Mouse (Mus musculus) cerebellum, adult 9-10 months (tissue): ENCODE data around the gene Gstm3.
A peak's percentile ranks its signal among the peaks of the same experiment; 100 is the strongest.
"Not testable (repeated sequence)": the region's sequence is repeated elsewhere in the genome, so short reads cannot be mapped to it uniquely, and the experiment has no call there.

ENCODE experiments used
- DNase-seq: peaks from one replicate; pipeline ENCODE4 v3.0.0; 2022

Gene Gstm3

DNA sequence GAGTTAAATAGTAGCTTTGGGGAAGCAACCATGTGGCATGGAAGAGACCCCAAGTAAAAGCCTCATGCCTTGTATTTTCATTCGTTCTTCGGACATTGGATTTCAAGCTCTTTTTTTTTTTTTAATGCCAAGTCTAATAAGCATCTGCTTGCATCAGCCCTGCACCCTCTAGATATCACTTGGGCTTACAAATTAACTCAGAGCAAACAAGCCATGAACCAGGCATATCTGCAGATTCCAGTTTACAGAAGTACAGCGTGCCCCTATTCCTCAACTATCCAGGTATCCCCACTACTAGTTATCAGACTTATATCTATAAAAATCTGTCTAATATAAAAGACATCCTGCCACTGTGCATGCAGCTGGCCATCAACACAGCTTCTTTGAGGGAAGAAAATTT lies 3.0 kb upstream of the Gstm3 start:
- DNase-seq = no peak

DNA sequence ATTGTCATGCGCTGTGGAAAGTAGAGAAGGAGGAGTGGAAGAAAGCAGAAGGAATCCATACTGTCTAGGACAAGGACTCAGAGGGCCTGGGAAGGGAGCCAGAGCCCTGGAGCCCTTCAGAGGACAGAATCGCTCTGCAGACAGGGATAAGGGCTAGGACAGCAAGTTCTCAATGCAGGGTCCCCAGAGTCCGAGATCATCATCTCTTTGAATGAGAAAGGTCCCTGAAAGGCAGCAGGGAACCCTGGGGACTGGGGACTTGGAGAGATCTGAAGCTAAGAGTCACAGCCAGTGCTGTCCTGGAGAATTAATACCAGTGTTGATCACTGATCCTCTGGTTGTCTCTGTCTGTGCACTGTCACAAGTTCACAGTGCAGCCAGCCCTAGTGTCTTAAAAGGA lies 2.0 kb upstream of the Gstm3 start:
- DNase-seq = not testable (repeated sequence)

- DNase-seq = no peak
Observed at GRCm38 (mm10) chr3:107966631-107967030, 2.5 kb downstream of the Gstm3 start.

DNA sequence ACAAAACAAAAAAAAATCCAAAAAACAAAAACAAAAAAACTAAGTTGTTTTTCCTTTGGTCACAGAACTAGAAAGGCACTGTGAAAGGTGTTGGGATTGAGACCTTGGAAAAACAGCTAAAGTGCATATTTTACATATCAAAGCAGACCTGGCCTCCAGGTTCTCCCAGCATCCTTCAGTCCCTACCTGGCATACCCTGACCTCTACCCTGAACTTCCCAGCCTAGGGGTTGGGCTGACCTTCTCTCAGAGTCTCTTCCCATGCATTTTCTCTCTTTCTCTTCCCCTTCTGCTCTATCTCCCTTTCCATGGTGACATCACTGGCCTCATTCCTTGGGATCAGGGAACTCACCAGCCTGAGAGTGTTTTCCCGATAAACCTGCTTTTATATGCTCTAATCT lies 3.5 kb downstream of the Gstm3 start:
- DNase-seq = no peak

DNA sequence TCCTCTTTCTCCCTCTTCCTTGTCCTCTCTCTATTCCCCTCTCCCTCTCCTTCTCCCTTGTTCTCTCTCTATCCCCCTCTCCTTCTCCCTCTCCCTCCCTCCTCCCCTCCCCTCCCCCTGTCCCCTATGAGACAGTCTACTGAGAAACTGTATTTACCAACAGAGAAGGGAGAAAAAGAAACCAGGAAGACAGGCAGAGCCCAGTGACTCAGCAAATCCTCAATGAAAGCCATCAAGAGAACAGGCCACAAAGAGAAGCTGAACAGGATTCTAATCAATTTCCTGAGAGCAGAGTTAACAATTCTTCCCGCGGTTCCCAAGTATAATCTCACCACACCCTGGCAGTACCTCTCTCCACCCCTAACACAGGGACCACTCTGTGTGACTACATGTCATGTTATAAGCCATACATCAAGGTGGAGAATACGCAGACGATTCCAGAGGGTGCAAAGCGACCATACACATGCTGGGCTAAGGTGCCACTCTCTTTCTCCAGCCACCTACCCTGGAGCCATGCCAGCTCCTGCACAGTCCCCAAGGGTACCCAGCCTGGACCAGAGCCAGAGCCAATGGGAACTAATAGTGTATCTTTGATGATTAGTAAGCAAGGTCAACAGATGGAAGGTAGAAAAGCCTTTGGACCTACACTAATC lies 4.3 kb downstream of the Gstm3 start:
- DNase-seq = no peak

DNA sequence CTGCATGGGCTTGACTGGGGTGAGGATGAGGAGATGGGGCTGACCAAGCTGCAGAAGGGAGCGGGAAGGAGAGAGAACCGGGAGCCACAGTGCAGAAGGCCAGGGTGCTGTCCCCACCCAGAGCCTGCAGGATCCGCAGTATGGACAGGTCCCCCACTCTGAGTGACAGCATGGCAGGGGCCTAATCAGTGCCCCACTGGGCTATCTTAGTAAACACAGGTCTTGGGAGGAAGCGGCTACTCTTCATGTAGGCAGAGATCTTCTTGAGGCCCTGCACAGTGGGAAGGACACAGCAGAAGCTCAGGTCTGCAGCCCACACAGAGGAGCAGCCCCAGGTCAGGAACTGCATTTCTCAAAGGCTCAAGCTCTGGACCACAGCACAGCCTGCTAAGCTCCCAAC lies 5.1 kb downstream of the Gstm3 start:
- no peak for DNase-seq

GRCm38 (mm10) chr3:107955260-107955659 lies 13.8 kb downstream of the Gstm3 start:
- DNase-seq = not testable (repeated sequence)

- DNase-seq = no peak
Observed at GRCm38 (mm10) chr3:107953906-107954305, 15.2 kb downstream of the Gstm3 start.

DNA sequence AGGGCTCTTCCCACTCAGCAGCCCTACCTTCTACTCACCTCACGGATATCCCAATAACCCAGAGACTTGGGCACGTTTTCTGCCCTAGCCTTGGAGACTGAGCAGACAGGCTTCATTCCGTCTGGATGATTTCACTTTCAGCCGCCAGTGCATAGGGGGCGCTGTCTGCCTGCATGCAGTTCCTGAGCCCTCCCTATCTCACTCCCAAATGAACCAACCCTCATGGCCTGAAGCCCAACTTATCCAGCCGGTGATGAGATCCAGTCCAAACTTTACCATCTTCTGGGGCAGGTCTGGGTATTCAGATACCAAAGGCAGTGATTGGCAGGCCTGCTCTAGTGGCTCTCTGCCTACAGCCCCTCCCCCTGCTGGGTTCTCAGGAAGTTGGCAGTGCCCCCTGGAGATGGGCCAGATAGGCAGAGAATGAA lies 15.7 kb downstream of the Gstm3 start:
- peak; percentile 35 for DNase-seq

- DNase-seq = no peak
Observed at GRCm38 (mm10) chr3:107950531-107950930, 18.6 kb downstream of the Gstm3 start.

DNA sequence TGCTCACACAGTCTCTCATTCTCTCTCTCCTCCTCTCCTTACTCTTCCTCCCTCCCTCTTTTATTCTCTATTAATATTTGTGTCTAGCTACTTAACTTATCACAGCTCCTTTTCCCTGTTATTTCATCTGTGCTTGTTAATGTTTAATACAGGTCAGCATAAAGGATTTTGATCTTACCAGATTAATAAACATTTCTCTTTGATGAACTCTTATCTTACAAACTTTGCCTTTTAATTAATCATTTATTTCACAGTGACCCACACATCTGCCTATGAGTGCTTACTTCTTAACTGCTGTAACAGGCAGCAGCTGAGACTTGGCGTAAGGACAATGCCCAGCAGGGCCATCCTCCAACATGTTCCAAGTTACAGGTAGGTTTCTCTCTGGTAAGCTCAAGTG lies 19.6 kb downstream of the Gstm3 start:
- not testable (repeated sequence) for DNase-seq

- DNase-seq = no peak
Observed at GRCm38 (mm10) chr3:107945729-107946128, 23.4 kb downstream of the Gstm3 start.

DNA sequence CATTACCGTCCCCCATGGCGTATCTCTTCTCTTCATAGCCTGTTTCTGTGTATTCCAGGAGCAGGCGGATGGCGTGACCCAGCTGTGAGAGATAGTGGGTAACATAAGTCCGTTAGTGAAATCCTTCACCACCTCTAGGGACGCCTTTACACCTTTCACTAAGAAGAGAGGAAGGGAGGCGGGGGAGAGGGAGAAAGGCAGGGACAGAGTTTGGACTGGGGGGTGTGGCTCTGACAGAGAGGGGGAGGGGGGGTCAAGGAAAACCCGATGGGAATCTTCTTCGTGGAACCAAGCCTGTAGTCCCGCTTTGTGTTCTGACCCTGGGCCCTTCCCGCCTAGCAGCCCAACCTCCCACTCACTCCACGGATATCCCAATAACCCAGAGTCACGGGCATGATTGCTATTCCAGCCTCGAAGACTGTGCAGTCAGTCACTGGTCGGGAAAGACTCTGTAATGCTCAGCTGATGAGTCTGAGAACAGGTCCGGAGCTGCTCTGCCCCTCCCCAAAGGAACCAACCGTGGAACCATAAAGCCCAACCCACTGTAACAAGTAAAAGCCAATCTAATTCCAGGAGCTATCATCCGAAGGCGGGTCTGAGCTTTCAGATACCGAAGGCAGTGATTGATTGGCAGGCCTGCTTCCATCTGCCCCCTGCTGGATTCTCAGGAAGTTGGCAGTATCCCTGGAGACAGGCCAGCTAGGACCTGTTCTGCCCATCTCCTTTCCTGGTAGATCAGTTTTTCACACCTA lies 25.7 kb downstream of the Gstm3 start, which contains the start of gene Gstm6:
TSS of gene Gstm6 (minus strand) at position 511 of the 752 bp plus-strand sequence.
- DNase-seq = no peak

DNA sequence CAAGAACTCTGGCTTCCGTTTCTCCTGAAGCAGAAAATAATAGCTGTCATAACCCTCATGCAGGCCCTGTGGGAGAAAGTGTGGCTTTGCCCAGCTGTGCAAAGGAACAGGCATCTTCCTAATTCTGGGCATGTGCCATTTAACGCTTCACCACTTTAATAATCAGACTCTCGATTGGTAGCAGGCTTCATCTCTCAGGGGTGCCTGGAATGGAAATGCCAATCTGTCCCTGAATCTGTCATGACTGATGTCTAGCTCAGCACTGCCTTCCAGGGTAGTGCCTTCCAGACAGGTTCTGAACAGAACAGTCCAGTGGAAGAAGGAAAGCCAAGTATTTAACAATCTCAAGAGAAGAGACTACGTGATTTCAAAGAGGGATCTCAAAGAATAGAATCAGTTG lies 27.8 kb downstream of the Gstm3 start:
- DNase-seq = no peak

- DNase-seq = no peak
Observed at GRCm38 (mm10) chr3:107940524-107940923, 28.6 kb downstream of the Gstm3 start.

GRCm38 (mm10) chr3:107939830-107940229 lies 29.3 kb downstream of the Gstm3 start:
- DNase-seq = no peak

- peak; percentile 38 for DNase-seq
Observed at GRCm38 (mm10) chr3:107939403-107939802, 29.7 kb downstream of the Gstm3 start.

GRCm38 (mm10) chr3:107935888-107936287 lies 33.2 kb downstream of the Gstm3 start:
- DNase-seq = no peak

DNA sequence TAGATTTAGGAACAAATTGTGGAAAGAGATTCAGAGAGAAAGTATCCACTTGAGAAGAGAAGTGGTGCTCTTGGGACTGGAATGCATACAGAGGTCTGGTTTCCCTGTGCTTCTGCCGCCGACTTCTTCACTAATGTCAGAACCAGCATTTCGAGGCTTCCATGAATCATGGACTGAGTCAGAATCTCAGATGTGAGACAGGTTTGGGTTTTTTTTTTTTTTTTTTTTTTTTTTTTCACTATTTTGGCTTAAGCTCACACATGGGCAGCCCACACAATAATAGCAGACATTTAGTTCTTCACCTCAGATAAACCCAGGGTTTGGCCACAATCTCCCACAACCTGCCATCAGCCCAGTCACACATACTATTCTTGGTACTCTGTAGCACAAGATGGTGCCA lies 33.8 kb downstream of the Gstm3 start:
- DNase-seq = no peak

GRCm38 (mm10) chr3:107932128-107932527 lies 37.0 kb downstream of the Gstm3 start:
- DNase-seq = no peak

DNA sequence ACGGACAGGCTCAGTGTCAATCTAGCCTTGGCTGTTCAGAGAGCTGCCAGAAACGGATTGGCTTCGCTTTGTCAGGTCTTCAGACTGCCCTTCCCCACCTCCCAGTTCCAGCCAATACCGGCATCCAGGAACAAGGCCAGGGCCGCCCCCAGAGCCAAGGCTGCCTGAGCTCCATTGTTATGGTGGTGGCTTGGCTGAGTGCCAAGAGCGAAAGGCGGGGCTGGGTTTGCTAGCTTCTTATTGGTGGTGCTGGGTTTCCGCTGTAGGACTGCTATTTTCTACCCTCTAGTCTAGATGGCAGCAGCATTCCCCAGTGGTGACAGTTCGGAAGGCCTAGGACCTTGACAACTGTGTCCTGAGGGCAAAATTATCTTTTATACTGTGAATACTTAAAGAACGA lies 37.4 kb downstream of the Gstm3 start, which contains the start of gene Gstm7:
TSS of gene Gstm7 (minus strand) at position 148 of the 400 bp plus-strand sequence.
- DNase-seq = peak; percentile 93

DNA sequence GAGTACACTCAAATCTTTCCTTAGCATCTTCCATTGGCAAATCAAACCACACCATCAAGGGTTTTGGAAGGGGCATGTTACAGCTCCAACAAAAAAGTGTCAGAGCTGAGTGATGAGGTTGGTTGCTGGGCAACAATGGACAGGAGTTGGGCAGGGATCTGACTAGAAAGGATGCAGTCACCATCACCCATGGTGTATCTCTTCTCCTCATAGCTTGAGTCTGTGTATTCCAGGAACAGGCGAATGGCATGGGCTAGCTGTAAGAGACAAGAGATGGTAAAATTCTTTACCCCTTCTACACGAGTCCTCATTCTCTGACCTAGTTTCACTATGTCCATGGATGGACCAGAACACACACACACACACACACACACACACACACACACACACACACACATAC lies 37.9 kb downstream of the Gstm3 start:
- DNase-seq = no peak

DNA sequence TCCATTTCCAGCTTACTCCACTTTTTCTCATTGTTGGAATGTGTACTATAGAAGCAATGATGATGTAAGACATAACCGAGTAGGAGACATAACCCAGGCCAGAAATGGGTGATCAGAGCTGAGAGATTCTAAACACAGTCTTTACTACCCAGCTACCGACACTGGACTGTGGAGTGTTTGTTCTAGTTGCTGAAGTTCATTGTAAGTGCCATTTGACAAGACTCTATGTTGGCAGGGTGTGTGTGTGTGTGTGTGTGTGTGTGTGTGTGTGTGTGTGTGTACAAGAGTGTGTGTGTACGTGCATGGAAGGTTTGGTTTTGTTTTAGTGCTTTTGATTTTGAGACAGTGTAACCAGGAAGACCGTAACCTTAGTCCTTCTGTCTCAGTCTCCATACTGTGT lies 39.4 kb downstream of the Gstm3 start:
- no peak for DNase-seq

DNA sequence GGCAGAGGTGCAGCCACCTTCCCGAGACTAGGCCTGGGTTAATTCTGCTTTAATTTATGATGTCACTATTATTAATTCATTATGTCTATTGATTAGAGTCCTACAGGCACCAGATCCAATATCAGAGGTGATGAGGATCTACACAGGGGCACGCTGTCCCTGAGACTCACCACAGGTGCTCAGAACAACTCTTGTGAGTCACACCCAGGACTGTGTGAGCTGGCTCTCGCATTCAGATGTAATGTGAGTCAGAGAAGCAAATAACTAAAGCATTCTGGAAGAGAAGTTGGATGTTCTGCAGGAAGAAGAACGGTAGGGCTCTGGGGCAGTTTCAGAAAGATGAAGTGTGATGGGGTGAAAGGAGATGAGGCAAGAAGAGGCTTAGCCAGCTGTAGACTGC lies 39.8 kb downstream of the Gstm3 start:
- no peak for DNase-seq
